Comparison of ENCODE assay signal across 21 mouse cellular contexts in genomic region chr13:53883206-53883605, GRCm38 (mm10).
DNase-seq lines count a peak whose midpoint lies in the region; ATAC-seq lines count a peak whose summit lies in the region.
"Had no signal": no experiment of that assay in that cellular context is flagged by ENCODE, and none has a peak within 500 bp of the region (broad histone marks: within the 10 kb centered on the region; RNA-seq: fewer than 3 reads in every experiment).

No protein-coding gene starts in this region.

- peak; percentile 88 for ATAC-seq in frontal cortex, adult (ENCODE audit: low TSS enrichment)
- ATAC-seq: activated CD4-positive, CD25-positive, alpha-beta regulatory T cell, adult 4 months; CD4-positive, CD25-positive, alpha-beta regulatory T cell, adult 4 months; forebrain, embryonic 13.5 days; forebrain, embryonic 15.5 days; Patski had no signal

- intact Hi-C loops in left cerebral cortex, postnatal 4 days (cut with DNase I): no loop called here

- no peak for DNase-seq in frontal cortex, postnatal 25 days (ENCODE audit: low spot score in 2 of 2)
- DNase-seq in left cerebral cortex, adult 18-20 months (ENCODE audit: low spot score in 2 of 2): peak; percentile 31 to 40
- no peak for DNase-seq in left cerebral cortex, postnatal 4 days
- DNase-seq in right cerebral cortex, adult 18-20 months: peak; percentile 43
- DNase-seq in right cerebral cortex, postnatal 36 days (ENCODE audit: low spot score in 2 of 2): no peak
- DNase-seq in brain, adult 2 months (ENCODE audit: low read depth, low spot score): peak; percentile 78
- DNase-seq: adrenal gland, adult 8-10 months; adrenal gland, postnatal 14 days; adrenal gland, postnatal 36 days; B cell, adult 2 months; cerebellum, adult 11 months; cerebellum, adult 18-20 months; cerebellum, adult 8-10 months; cerebellum, adult 9-11 months; cerebellum, postnatal 14 days had no signal

Comparison
In these comparisons a context has a peak if more than half of its experiments do, and no peak if none do; other contexts are left out.
1. DNase-seq: peak in left cerebral cortex, adult 18-20 months (2 of 2), right cerebral cortex, adult 18-20 months (single experiment) and brain, adult 2 months (single experiment); none in frontal cortex, postnatal 25 days (0 of 2), left cerebral cortex, postnatal 4 days (single experiment) and right cerebral cortex, postnatal 36 days (0 of 2).